Mouse (Mus musculus) erythroblast, embryonic 14.5 days (primary cell): ENCODE results near the gene Gpi1.

Source experiments
- GATA1 ChIP-seq: IDR thresholded peaks from 2 replicates; pipeline ENCODE4 v1.6.1; 2012; ENCODE audit warnings: low read length, inconsistent platforms, mixed read lengths
- TAL1 ChIP-seq: IDR thresholded peaks from 3 replicates; pipeline ENCODE4 v1.6.1; 2012; ENCODE audit warnings: low read length, inconsistent platforms, mixed read lengths

DNA sequence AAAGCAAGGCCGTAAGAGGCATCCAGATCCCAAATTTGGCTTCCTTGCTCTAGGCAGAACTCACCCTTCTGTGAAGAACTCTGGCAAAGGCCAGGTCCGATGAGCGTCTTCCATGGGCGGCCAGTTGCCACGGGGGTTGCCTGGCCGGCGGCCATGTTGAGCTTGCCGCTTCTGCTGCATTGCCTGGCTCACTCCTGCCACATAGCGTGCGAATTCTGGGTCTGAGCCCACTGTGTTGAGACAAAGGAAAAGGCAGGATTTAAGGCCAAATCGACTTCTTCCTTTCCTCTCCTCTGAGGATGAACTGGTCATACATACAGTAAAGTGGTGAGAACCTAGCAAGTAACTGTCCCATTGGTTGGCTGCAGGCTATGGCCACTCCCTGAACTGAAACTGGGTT, 12.0 kb upstream of the Gpi1 start:
- TF ChIP-seq GATA1 (no peak), TAL1 (no peak)
